Mouse (Mus musculus): Measurements from ENCODE around the gene Klhl3. TPM values are rescaled to one million over a fixed set of nuclear protein-coding genes. Genes with fewer than 3 reads are reported as not detected.

Gene Klhl3
- polyA plus RNA-seq, 1 experiment from 2014 or later, result 10.7 TPM

DNA sequence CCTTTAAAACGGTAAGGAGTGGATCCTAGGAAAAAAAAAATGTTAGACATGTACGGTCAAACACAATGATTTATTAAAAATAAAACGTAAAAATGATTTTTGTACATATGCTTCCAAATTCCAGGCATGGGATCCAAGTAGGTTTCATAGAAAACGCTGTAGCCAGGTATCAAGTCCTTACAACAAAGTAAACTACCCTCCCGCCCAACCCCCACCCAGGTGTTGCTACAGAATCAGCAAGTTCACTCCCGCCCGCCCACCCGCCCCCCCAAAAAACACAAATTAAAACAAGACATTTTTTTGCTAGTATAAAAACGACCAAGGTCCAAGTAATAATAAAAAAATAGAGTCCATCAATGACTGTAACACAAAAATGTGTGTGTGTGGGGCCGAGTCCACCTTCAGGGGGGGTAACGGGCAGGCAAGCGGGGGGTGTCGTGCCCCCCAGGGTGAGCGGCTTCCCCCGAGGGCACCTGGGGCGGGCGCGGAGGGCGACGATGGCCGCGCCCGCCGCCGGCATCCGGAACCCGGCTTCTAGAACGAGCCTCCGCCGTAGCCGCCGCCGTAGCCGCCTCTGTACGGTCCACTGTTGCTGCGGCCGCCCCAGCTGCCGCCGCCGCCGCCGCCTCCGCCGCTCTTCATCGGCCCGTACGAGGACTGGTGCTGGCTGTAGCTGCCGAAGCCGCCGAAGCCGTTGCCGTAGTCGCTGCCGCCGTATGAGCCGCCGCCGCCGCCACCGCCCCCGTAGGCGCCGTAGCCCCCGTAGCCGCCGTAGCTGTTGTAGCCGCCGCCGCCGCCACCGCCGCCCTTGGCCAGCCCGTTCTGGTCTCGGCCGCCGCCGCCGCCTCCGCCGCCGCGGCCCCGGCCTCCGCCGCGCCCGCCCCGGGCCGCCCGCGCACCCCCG lies 13.7 kb upstream of the Klhl3 start:
- Histone ChIP-seq H3K4me3 (replicated peaks; ENCODE audit: low read depth, low read length) (peak overlapping the region; percentile 100), H3K27ac (peak overlapping the region; percentile 99), H3K4me2 (ENCODE audit: low read length) (peak overlapping the region; percentile 76), H3K36me3 (ENCODE audit: insufficient read depth, low read length) (no peaks in the 10 kb centered on the region), H3K27me3 (ENCODE audit: insufficient read depth, low read length) (no peaks in the 10 kb centered on the region), H3K9me3 (replicated peaks; ENCODE audit: low read length) (no peaks in the 10 kb centered on the region), H3K9ac (ENCODE audit: low read depth, low read length) (peak overlapping the region; percentile 100), H3K4me1 (replicated peaks; ENCODE audit: insufficient read depth, low read length) (peaks cover 22% of the 10 kb centered on the region)
- no peak for TF ChIP-seq CTCF (IDR thresholded peaks at IDR 0.05; ENCODE audit: low read depth)
- ATAC-seq (replicated peaks; ENCODE audit: low FRiP score, low read depth), result no peak
- DNase-seq (ENCODE audit: low spot score), result peak; percentile 30
- under 1% methylated on average over 86 of the region's 92 CpGs for WGBS

DNA sequence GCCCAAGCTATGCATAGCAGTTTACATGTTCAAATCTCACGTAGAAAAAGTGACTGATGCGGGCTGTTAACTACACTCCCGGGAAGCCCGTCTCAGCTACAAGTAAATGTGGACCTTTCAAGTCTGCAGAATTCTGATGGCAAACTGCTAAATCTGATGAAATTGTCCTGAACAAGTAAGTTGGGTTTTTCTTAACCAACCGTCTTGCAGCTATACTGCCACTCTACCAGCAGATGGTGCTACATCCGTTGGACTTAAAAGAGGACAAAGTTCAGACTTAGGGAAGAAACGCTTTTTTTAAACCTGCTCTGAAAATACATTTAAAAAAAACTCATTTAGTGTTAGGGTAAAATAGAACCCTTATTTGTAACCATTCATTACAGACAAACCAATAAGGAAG lies 12.7 kb upstream of the Klhl3 start:
- WGBS, result 19% methylated on average over 7 of the region's 7 CpGs
- Histone ChIP-seq H3K9ac (ENCODE audit: low read depth, low read length) (peak overlapping the region; percentile 25; the same call in 1 of the 2 replicates), H3K4me1 (replicated peaks; ENCODE audit: insufficient read depth, low read length) (peaks cover 26% of the 10 kb centered on the region), H3K9me3 (replicated peaks; ENCODE audit: low read length) (no peaks in the 10 kb centered on the region), H3K27ac (0 out of 2 replicates have a peak overlapping the region, but pooled peaks have one; percentile 6), H3K4me2 (ENCODE audit: low read length) (peak overlapping the region; percentile 76), H3K4me3 (replicated peaks; ENCODE audit: low read depth, low read length) (peak overlapping the region; percentile 100), H3K36me3 (ENCODE audit: insufficient read depth, low read length) (no peaks in the 10 kb centered on the region), H3K27me3 (ENCODE audit: insufficient read depth, low read length) (no peaks in the 10 kb centered on the region)
- ATAC-seq (replicated peaks; ENCODE audit: low FRiP score, low read depth) (no peak), DNase-seq (ENCODE audit: low spot score) (peak; percentile 92)
- peak; percentile 85 for TF ChIP-seq CTCF (IDR thresholded peaks at IDR 0.05; ENCODE audit: low read depth)

DNA sequence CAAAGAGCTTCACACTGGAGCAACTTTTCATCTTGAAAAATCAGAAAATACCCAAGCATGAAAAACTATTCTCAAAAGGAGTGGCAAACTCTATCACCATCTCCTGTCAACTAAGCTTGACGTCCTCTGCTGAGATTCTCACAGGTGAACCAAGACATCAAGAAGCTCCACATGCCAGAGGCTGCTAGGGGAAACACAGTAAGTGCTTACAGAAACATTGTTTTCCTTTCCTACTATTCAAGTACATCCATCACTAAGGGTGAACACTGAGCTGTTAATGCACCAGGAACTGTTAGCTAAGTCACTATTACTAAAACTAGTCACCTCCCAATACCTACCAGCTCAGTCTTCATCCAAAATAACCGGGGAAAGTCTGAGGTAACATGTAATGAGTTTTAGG lies 11.6 kb upstream of the Klhl3 start:
- DNase-seq (ENCODE audit: low spot score) (no peak), ATAC-seq (replicated peaks; ENCODE audit: low FRiP score, low read depth) (no peak)
- Histone ChIP-seq H3K4me3 (replicated peaks; ENCODE audit: low read depth, low read length) (no peak overlapping the region), H3K4me2 (ENCODE audit: low read length) (peak overlapping the region; percentile 76; the same call in 1 of the 2 replicates), H3K9ac (ENCODE audit: low read depth, low read length) (no peak overlapping the region), H3K4me1 (replicated peaks; ENCODE audit: insufficient read depth, low read length) (peaks cover 24% of the 10 kb centered on the region), H3K27me3 (ENCODE audit: insufficient read depth, low read length) (no peaks in the 10 kb centered on the region), H3K9me3 (replicated peaks; ENCODE audit: low read length) (no peaks in the 10 kb centered on the region), H3K36me3 (ENCODE audit: insufficient read depth, low read length) (no peaks in the 10 kb centered on the region), H3K27ac (no peak overlapping the region)
- no peak for TF ChIP-seq CTCF (IDR thresholded peaks at IDR 0.05; ENCODE audit: low read depth)
- 47% methylated on average over 2 of the region's 2 CpGs for WGBS

DNA sequence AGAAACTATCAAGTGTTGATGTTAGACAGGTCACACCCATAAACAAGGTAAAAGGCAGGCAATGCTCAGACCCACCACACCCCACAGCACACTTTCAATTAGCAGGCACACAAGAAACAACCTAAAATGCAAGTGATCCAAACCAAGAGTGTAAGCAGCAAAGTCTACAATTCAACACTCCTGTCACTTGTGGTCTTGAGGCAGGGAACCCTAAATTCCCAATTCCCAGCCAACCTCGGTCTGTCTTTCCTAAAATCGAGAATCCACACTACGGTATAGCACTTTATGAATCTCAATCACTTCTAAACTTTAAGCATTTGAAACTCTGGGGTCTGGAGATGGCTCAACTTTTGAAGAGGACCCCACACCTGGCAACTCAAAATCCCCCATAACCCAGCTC lies 10.9 kb upstream of the Klhl3 start:
- Histone ChIP-seq H3K4me1 (replicated peaks; ENCODE audit: insufficient read depth, low read length) (peaks cover 21% of the 10 kb centered on the region), H3K4me2 (ENCODE audit: low read length) (no peak overlapping the region), H3K36me3 (ENCODE audit: insufficient read depth, low read length) (no peaks in the 10 kb centered on the region), H3K9ac (ENCODE audit: low read depth, low read length) (no peak overlapping the region), H3K9me3 (replicated peaks; ENCODE audit: low read length) (no peaks in the 10 kb centered on the region), H3K27me3 (ENCODE audit: insufficient read depth, low read length) (no peaks in the 10 kb centered on the region), H3K27ac (peak overlapping the region; percentile 68), H3K4me3 (replicated peaks; ENCODE audit: low read depth, low read length) (no peak overlapping the region)
- TF ChIP-seq CTCF (IDR thresholded peaks at IDR 0.05; ENCODE audit: low read depth), result no peak
- no peak for DNase-seq (ENCODE audit: low spot score)
- 78% methylated on average over 3 of the region's 3 CpGs for WGBS
- no peak for ATAC-seq (replicated peaks; ENCODE audit: low FRiP score, low read depth)

DNA sequence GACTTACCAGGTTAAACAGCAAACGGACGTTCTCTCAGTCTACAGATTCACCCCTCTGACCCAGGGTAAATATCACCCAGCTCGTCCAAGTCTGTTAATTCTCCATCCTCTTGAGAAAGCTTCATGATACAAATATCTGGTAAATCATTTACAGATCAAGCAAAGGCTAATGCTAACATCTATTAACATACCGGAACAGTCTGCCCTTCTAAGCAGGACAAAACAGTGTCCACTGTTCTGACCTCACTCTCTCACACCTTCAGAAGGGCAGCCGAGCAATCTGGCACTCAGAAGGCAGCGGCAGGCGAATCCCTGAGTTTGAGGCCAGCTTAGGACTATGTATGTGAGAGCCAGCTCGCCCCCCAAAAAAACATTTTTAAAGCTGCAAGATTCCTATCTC lies 10.0 kb upstream of the Klhl3 start:
- peak overlapping the region; percentile 25; the same call in 1 of the 2 replicates for H3K4me2 ChIP-seq (ENCODE audit: low read length)
- H3K27ac ChIP-seq, result peak overlapping the region; percentile 68; the same call in 1 of the 2 replicates
- H3K4me3 ChIP-seq (replicated peaks; ENCODE audit: low read depth, low read length), result no peak overlapping the region
- H3K36me3 ChIP-seq (ENCODE audit: insufficient read depth, low read length), result no peaks in the 10 kb centered on the region
- TF ChIP-seq CTCF (IDR thresholded peaks at IDR 0.05; ENCODE audit: low read depth), result no peak
- peaks cover 21% of the 10 kb centered on the region for H3K4me1 ChIP-seq (replicated peaks; ENCODE audit: insufficient read depth, low read length)
- peak; percentile 64 for ATAC-seq (replicated peaks; ENCODE audit: low FRiP score, low read depth)
- H3K9ac ChIP-seq (ENCODE audit: low read depth, low read length), result no peak overlapping the region
- H3K9me3 ChIP-seq (replicated peaks; ENCODE audit: low read length), result no peaks in the 10 kb centered on the region
- 42% methylated on average over 8 of the region's 8 CpGs for WGBS
- DNase-seq (ENCODE audit: low spot score), result peak; percentile 61
- no peaks in the 10 kb centered on the region for H3K27me3 ChIP-seq (ENCODE audit: insufficient read depth, low read length)

DNA sequence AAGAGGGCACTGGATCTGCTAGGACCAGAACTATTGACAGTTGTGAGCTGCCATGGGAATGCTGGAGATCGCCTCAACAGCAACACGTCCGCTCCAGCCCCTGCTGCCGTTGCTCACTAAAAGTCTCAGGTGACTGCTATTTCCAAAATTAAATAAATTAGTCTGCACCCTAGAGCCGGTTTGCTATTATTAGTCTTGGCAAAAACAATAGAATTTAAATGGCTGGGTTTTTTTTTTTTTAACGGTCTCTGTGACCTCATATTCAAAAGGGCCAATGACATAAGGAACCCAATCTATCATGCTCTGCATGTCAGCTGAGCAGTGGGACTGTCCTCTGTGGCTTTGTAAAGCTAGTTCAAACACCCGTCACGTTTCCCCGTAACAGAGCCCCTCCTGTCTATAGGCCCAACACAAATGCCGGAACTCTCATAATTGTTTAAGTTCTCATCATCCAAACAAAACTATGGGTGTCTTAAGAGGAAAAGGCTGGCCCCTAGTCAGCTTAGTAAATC lies 9.4 kb upstream of the Klhl3 start:
- Histone ChIP-seq H3K4me3 (replicated peaks; ENCODE audit: low read depth, low read length) (no peak overlapping the region), H3K9me3 (replicated peaks; ENCODE audit: low read length) (no peaks in the 10 kb centered on the region), H3K27ac (peak overlapping the region; percentile 68), H3K27me3 (ENCODE audit: insufficient read depth, low read length) (no peaks in the 10 kb centered on the region), H3K4me2 (ENCODE audit: low read length) (peak overlapping the region; percentile 25; the same call in 1 of the 2 replicates), H3K4me1 (replicated peaks; ENCODE audit: insufficient read depth, low read length) (peaks cover 21% of the 10 kb centered on the region), H3K9ac (ENCODE audit: low read depth, low read length) (no peak overlapping the region), H3K36me3 (ENCODE audit: insufficient read depth, low read length) (no peaks in the 10 kb centered on the region)
- TF ChIP-seq CTCF (IDR thresholded peaks at IDR 0.05; ENCODE audit: low read depth), result no peak
- WGBS, result 44% methylated on average over 10 of the region's 10 CpGs
- peak; percentile 19 for DNase-seq (ENCODE audit: low spot score)
- no peak for ATAC-seq (replicated peaks; ENCODE audit: low FRiP score, low read depth)
